ENCODE assay signal across 8 mouse cellular contexts in genomic region chr12:72086166-72086825, GRCm38 (mm10). TPM values are rescaled to one million over a fixed set of nuclear protein-coding genes. Genes with fewer than 3 reads are reported as not detected.
DNase-seq lines count a peak whose midpoint lies in the region; ATAC-seq and TF ChIP-seq lines count a peak whose summit lies in the region.

No protein-coding gene starts in this region.

- H3K9ac ChIP-seq in heart, embryonic 12.5 days, result peak overlapping the region; percentile 78
- H3K9ac ChIP-seq in limb, embryonic 11.5 days (ENCODE audit: low read length), result peak overlapping the region; percentile 87
- H3K9ac ChIP-seq in stomach, embryonic 15.5 days, result peak overlapping the region; percentile 78

- H3K4me3 ChIP-seq in heart, embryonic 12.5 days, result peak overlapping the region; percentile 67
- H3K4me3 ChIP-seq in G1E (ENCODE audit: low read depth, low read length), result peak overlapping the region; percentile 75
- H3K4me3 ChIP-seq in limb, embryonic 11.5 days (ENCODE audit: low read depth, low read length), result peak overlapping the region; percentile 73
- H3K4me3 ChIP-seq in stomach, embryonic 15.5 days (replicated peaks), result peak overlapping the region; percentile 73

- DNase-seq in heart, adult 18-20 months, result no peak
- no peak for DNase-seq in G1E (ENCODE audit: low spot score)
- DNase-seq in limb, embryonic 11.5 days (ENCODE audit: low spot score), result no peak
- DNase-seq in layer of hippocampus, postnatal 25 days (ENCODE audit: extremely low spot score in 1 of 2, low spot score in 1 of 2), result no peak
- DNase-seq in gastrocnemius, postnatal 4 days (ENCODE audit: low spot score in 2 of 2), result no peak

- no peaks in the 10 kb centered on the region for H3K9me3 ChIP-seq in heart, embryonic 12.5 days (replicated peaks)
- no peaks in the 10 kb centered on the region for H3K9me3 ChIP-seq in G1E (replicated peaks)
- H3K9me3 ChIP-seq in limb, embryonic 11.5 days (ENCODE audit: control insufficient read depth, low read length), result no peaks in the 10 kb centered on the region
- H3K9me3 ChIP-seq in stomach, embryonic 15.5 days, result no peaks in the 10 kb centered on the region

- peaks cover 26% of the 10 kb centered on the region for H3K4me1 ChIP-seq in heart, embryonic 12.5 days (replicated peaks)
- H3K4me1 ChIP-seq in G1E (ENCODE audit: insufficient read depth, low read depth, low read length), result peaks cover 39% of the 10 kb centered on the region
- peaks cover 7% of the 10 kb centered on the region; the same call in 1 of the 2 replicates for H3K4me1 ChIP-seq in limb, embryonic 11.5 days (ENCODE audit: control insufficient read depth, insufficient read depth, low read length)
- H3K4me1 ChIP-seq in stomach, embryonic 15.5 days, result 0 out of 2 replicates have a peak, but pooled peaks cover 3% of the 10 kb centered on the region

- TF ChIP-seq CTCF in G1E (IDR thresholded peaks at IDR 0.05; ENCODE audit: low read depth, low read length), result no peak

- peak overlapping the region; percentile 73 for H3K4me2 ChIP-seq in heart, embryonic 12.5 days
- peak overlapping the region; percentile 41 for H3K4me2 ChIP-seq in limb, embryonic 11.5 days (ENCODE audit: low read depth, severe bottlenecking)
- H3K4me2 ChIP-seq in stomach, embryonic 15.5 days, result peak overlapping the region; percentile 74

- peak overlapping the region; percentile 93 for H3K27ac ChIP-seq in heart, embryonic 12.5 days (ENCODE audit: poor library complexity, severe bottlenecking)
- peak overlapping the region; percentile 88 for H3K27ac ChIP-seq in limb, embryonic 11.5 days (replicated peaks; ENCODE audit: low read depth, low read length)
- H3K27ac ChIP-seq in stomach, embryonic 15.5 days, result peak overlapping the region; percentile 98

- ATAC-seq in heart, embryonic 12.5 days (ENCODE audit: insufficient number of reproducible peaks, low FRiP score), result no peak
- no peak for ATAC-seq in G1E (ENCODE audit: extremely low read depth, insufficient number of reproducible peaks, low FRiP score, poor library complexity, severe bottlenecking)
- ATAC-seq in erythroid progenitor cell, adult 5-6 weeks (replicated peaks; ENCODE audit: low FRiP score, poor library complexity, severe bottlenecking), result peak; percentile 46
- no peak for ATAC-seq in limb, embryonic 11.5 days (ENCODE audit: insufficient number of reproducible peaks, low FRiP score, low TSS enrichment, low read depth)
- peak; percentile 15 for ATAC-seq in stomach, embryonic 15.5 days (ENCODE audit: insufficient read depth, low FRiP score, low read depth)

- H3K27me3 ChIP-seq in heart, embryonic 12.5 days (replicated peaks), result no peaks in the 10 kb centered on the region
- H3K27me3 ChIP-seq in G1E (ENCODE audit: insufficient read depth, low read length), result peaks cover 11% of the 10 kb centered on the region; the same call in 1 of the 2 replicates
- no peaks in the 10 kb centered on the region for H3K27me3 ChIP-seq in limb, embryonic 11.5 days (ENCODE audit: control insufficient read depth, insufficient read depth, low read length)
- no peaks in the 10 kb centered on the region for H3K27me3 ChIP-seq in stomach, embryonic 15.5 days (replicated peaks)

- peaks cover 9% of the 10 kb centered on the region for H3K36me3 ChIP-seq in heart, embryonic 12.5 days
- peaks cover 13% of the 10 kb centered on the region for H3K36me3 ChIP-seq in G1E (replicated peaks)
- no peaks in the 10 kb centered on the region for H3K36me3 ChIP-seq in limb, embryonic 11.5 days (ENCODE audit: control insufficient read depth, insufficient read depth, low read length)
- H3K36me3 ChIP-seq in stomach, embryonic 15.5 days, result no peaks in the 10 kb centered on the region; the same call in 1 of the 2 replicates

- WGBS in heart, embryonic 12.5 days, result 2% methylated on average over 18 of the region's 18 CpGs
- 2% methylated on average over 18 of the region's 18 CpGs for WGBS in limb, embryonic 11.5 days
- 1% methylated on average over 18 of the region's 18 CpGs for WGBS in stomach, embryonic 15.5 days

RNA-seq across cellular contexts. Expression of gene Jkamp, which starts 0.9 kb away (rescaled TPM):
- polyA plus RNA-seq in heart, embryonic 12.5 days (2016; fragmentation: Nextera tagmentation; extraction: Ambion mirVana), result 63.0 and 68.5 TPM in 2 replicates
- 10 to 100 TPM; 18.3 to 21.3 TPM for total RNA-seq in heart, adult 18-20 months (2021)
- total RNA-seq in G1E (2014; fragmentation: Nextera tagmentation) (61.8 and 65.5 TPM in 2 replicates), G1E (2017) (35.7 and 42.3 TPM in 2 replicates)
- polyA plus RNA-seq in G1E (2012), result 9.4 and 9.8 TPM in 2 replicates
- 2.9 and 13.0 TPM in 2 replicates for total RNA-seq in erythroid progenitor cell, adult 5-6 weeks (2015; ENCODE audit: low replicate concordance)
- total RNA-seq in erythroid progenitor cell, adult 5-6 weeks (2017; ENCODE audit: low replicate concordance), result 0.90 and 6.1 TPM in 2 replicates
- polyA plus RNA-seq in limb, embryonic 11.5 days (2014; fragmentation: Nextera tagmentation; extraction: Ambion mirVana), result 50.1 and 53.7 TPM in 2 replicates
- 61.9 and 71.8 TPM in 2 replicates for polyA plus RNA-seq in stomach, embryonic 15.5 days (2015; fragmentation: Nextera tagmentation; extraction: Ambion mirVana)
- total RNA-seq in layer of hippocampus, postnatal 25 days (2021), result 10 to 100 TPM; 51.0 to 52.6 TPM
- total RNA-seq in gastrocnemius, postnatal 4 days (2021), result 10 to 100 TPM; 20.8 to 23.1 TPM

RNA-seq across cellular contexts. Expression of gene L3hypdh, which starts 1.1 kb away (rescaled TPM):
- 19.0 and 19.5 TPM in 2 replicates for polyA plus RNA-seq in heart, embryonic 12.5 days (2016; fragmentation: Nextera tagmentation; extraction: Ambion mirVana)
- total RNA-seq in heart, adult 18-20 months (2021), result 1 to 10 TPM; 7.9 to 8.9 TPM
- total RNA-seq in G1E (2014; fragmentation: Nextera tagmentation) (0.39 and 1.1 TPM in 2 replicates), G1E (2017) (0.93 and 0.98 TPM in 2 replicates)
- polyA plus RNA-seq in G1E (2012), result 0.42 and 0.51 TPM in 2 replicates
- total RNA-seq in erythroid progenitor cell, adult 5-6 weeks (2015; ENCODE audit: low replicate concordance), result not detected in 2 replicates
- 0.77 TPM in 1 of 2 replicates, not detected in the other for total RNA-seq in erythroid progenitor cell, adult 5-6 weeks (2017; ENCODE audit: low replicate concordance)
- 10.4 and 12.4 TPM in 2 replicates for polyA plus RNA-seq in limb, embryonic 11.5 days (2014; fragmentation: Nextera tagmentation; extraction: Ambion mirVana)
- polyA plus RNA-seq in stomach, embryonic 15.5 days (2015; fragmentation: Nextera tagmentation; extraction: Ambion mirVana), result 15.8 and 16.4 TPM in 2 replicates
- 1 to 10 TPM; 3.7 to 4.1 TPM for total RNA-seq in layer of hippocampus, postnatal 25 days (2021)
- total RNA-seq in gastrocnemius, postnatal 4 days (2021), result 1 to 10 TPM; 6.8 to 9.1 TPM

RNA-seq across cellular contexts. Expression of gene Gpr135, which starts 15.4 kb away (rescaled TPM):
- 0.55 and 0.56 TPM in 2 replicates for polyA plus RNA-seq in heart, embryonic 12.5 days (2016; fragmentation: Nextera tagmentation; extraction: Ambion mirVana)
- total RNA-seq in heart, adult 18-20 months (2021), result under 1 TPM; 0.35 to 0.51 TPM
- total RNA-seq in G1E (2014; fragmentation: Nextera tagmentation) (not detected in 2 replicates), G1E (2017) (not detected in 2 replicates)
- polyA plus RNA-seq in G1E (2012), result not detected in 2 replicates
- not detected in 2 replicates for total RNA-seq in erythroid progenitor cell, adult 5-6 weeks (2015; ENCODE audit: low replicate concordance)
- total RNA-seq in erythroid progenitor cell, adult 5-6 weeks (2017; ENCODE audit: low replicate concordance), result not detected in 2 replicates
- 0.47 TPM in 2 replicates for polyA plus RNA-seq in limb, embryonic 11.5 days (2014; fragmentation: Nextera tagmentation; extraction: Ambion mirVana)
- polyA plus RNA-seq in stomach, embryonic 15.5 days (2015; fragmentation: Nextera tagmentation; extraction: Ambion mirVana), result 0.54 and 0.77 TPM in 2 replicates
- total RNA-seq in layer of hippocampus, postnatal 25 days (2021), result 10 to 100 TPM; 13.4 TPM
- total RNA-seq in gastrocnemius, postnatal 4 days (2021), result 1 to 10 TPM; 1.1 to 1.3 TPM

Comparison
In these comparisons a context has a peak if more than half of its experiments do, and no peak if none do; other contexts are left out.
1. ATAC-seq: peak in erythroid progenitor cell, adult 5-6 weeks (single experiment) and stomach, embryonic 15.5 days (single experiment); none in heart, embryonic 12.5 days (single experiment), G1E (single experiment) and limb, embryonic 11.5 days (single experiment).
2. RNA of gene Gpr135, which starts 15.4 kb away (total RNA-seq): 13.4 TPM in layer of hippocampus, postnatal 25 days; 1.1 to 1.3 TPM in gastrocnemius, postnatal 4 days, 0.35 to 0.51 TPM in heart, adult 18-20 months, not detected in G1E and not detected in erythroid progenitor cell, adult 5-6 weeks; every median in the first group is over 4 times any median in the second.
3. Peak in every context shown above with its lines, with median percentiles within 50 percentile points of each other: H3K27ac ChIP-seq, H3K4me2 ChIP-seq, H3K4me3 ChIP-seq and H3K9ac ChIP-seq.